Mouse (Mus musculus) testis, postnatal 10 days (tissue): ENCODE data around the gene Trem3.

ENCODE experiments used
- DNase-seq: peaks from one replicate; pipeline ENCODE4 v3.0.0; 2021; ENCODE audit warnings: low spot score

Trem3 gene

GRCm38 (mm10) chr17:48247221-48247928, at the start of gene Trem3:
Gene Trem3, plus strand, starts transcription at chr17:48247777.
- DNase-seq: peak; percentile 38

- peak; percentile 38 for DNase-seq
These were observed 44.5 kb upstream of the Trem3 start for GRCm38 (mm10) chr17:48203086-48203485.

- peak; percentile 30 for DNase-seq
These were observed 35.0 kb upstream of the Trem3 start for GRCm38 (mm10) chr17:48212596-48212995.

- DNase-seq: peak; percentile 29
These were observed 34.1 kb upstream of the Trem3 start for GRCm38 (mm10) chr17:48213511-48213910.

GRCm38 (mm10) chr17:48215429-48215828, 32.1 kb upstream of the Trem3 start:
- DNase-seq: peak; percentile 15

- DNase-seq: peak; percentile 27
These were observed 16.9 kb upstream of the Trem3 start for GRCm38 (mm10) chr17:48230680-48231079.

GRCm38 (mm10) chr17:48232518-48232917, 15.1 kb upstream of the Trem3 start, which contains the start of gene Trem1:
Gene Trem1, plus strand, starts transcription at chr17:48232768.
- peak; percentile 28 for DNase-seq

GRCm38 (mm10) chr17:48233789-48234188, 13.8 kb upstream of the Trem3 start:
- DNase-seq: peak; percentile 19

- DNase-seq: peak; percentile 19
These were observed 13.0 kb upstream of the Trem3 start for GRCm38 (mm10) chr17:48234550-48234949.

- peak; percentile 18 for DNase-seq
These were observed 11.7 kb upstream of the Trem3 start for GRCm38 (mm10) chr17:48235773-48236370.

- peak; percentile 22 for DNase-seq
These were observed 10.0 kb upstream of the Trem3 start for GRCm38 (mm10) chr17:48237621-48238020.

- no peak for DNase-seq
These were observed 1.5 kb downstream of the Trem3 start for GRCm38 (mm10) chr17:48249039-48249438.

- DNase-seq: peak; percentile 30
These were observed 1.9 kb downstream of the Trem3 start for GRCm38 (mm10) chr17:48249501-48249900.

GRCm38 (mm10) chr17:48250631-48251030, 3.1 kb downstream of the Trem3 start:
- no peak for DNase-seq

- no peak for DNase-seq
These were observed 9.0 kb downstream of the Trem3 start for GRCm38 (mm10) chr17:48256575-48256974.

- DNase-seq: no peak
These were observed 14.3 kb downstream of the Trem3 start for GRCm38 (mm10) chr17:48261868-48262267.

- DNase-seq: no peak
These were observed 16.3 kb downstream of the Trem3 start, which contains the start of gene Treml4 for GRCm38 (mm10) chr17:48263741-48264362. Gene Treml4, plus strand, starts transcription at chr17:48264295.

- DNase-seq: no peak
These were observed 17.1 kb downstream of the Trem3 start for GRCm38 (mm10) chr17:48264662-48265061.

GRCm38 (mm10) chr17:48266138-48266537, 18.6 kb downstream of the Trem3 start:
- no peak for DNase-seq

GRCm38 (mm10) chr17:48266610-48267304, 19.2 kb downstream of the Trem3 start:
- no peak for DNase-seq

GRCm38 (mm10) chr17:48267591-48267990, 20.0 kb downstream of the Trem3 start:
- no peak for DNase-seq

- no peak for DNase-seq
These were observed 20.7 kb downstream of the Trem3 start for GRCm38 (mm10) chr17:48268276-48268675.
